Comparison of ENCODE assay signal across 8 mouse cellular contexts in the genomic region with DNA sequence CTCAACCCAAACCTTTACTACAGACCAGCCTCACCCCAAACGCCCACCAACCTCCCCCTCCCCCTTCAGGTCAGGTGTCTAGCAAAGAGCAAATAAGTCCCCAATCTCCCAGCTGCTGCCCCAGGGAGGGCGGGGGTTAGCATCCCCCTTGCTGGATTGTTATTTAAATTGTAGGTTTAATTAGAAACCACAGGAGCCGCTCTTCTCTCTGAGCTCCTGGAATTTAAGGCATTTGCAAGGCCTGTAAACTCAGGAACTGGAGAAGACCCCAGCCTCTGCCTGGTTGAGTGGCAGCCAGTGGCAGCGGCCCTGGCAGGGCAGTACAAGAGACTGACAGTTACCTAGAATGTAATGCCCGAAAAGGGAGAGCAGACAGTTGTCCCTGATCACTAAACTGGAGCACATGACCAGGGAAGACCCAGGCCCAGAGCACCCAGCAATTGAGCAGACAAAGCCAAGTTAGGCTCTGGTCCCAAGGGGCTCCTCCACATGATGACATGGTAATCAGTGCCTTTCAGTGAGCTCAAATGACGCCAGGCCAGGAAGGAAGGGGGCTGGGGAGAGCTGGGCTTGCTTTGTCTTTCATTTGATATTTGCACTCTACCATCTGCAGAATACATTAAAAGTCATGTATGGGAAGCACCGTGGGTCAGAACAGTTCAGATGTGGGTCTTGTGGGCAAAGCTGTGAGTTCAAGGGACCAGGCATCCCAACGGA. TPM values are rescaled to one million over a fixed set of nuclear protein-coding genes. Genes with fewer than 3 reads are reported as not detected.
DNase-seq lines count a peak whose midpoint lies in the region; ATAC-seq and TF ChIP-seq lines count a peak whose summit lies in the region.

No protein-coding gene starts in this region.

- no peak for ATAC-seq in midbrain, embryonic 16.5 days
- no peak for ATAC-seq in liver, embryonic 12.5 days

- H3K4me2 ChIP-seq in midbrain, embryonic 16.5 days (ENCODE audit: low read length) = no peak overlapping the region
- peak overlapping the region; percentile 2; the same call in 1 of the 2 replicates for H3K4me2 ChIP-seq in liver, embryonic 12.5 days

- TF ChIP-seq CTCF in cerebellum, adult 2 months (IDR thresholded peaks at IDR 0.05; ENCODE audit: borderline replicate concordance, insufficient read depth, low read depth, low read length) = no peak

- H3K9me3 ChIP-seq in midbrain, embryonic 10.5 days (replicated peaks) = no peaks in the 10 kb centered on the region
- no peaks in the 10 kb centered on the region for H3K9me3 ChIP-seq in midbrain, embryonic 16.5 days (replicated peaks; ENCODE audit: control insufficient read depth, low read length, poor library complexity, severe bottlenecking)
- no peaks in the 10 kb centered on the region for H3K9me3 ChIP-seq in heart, embryonic 10.5 days
- H3K9me3 ChIP-seq in liver, embryonic 12.5 days (replicated peaks) = no peaks in the 10 kb centered on the region

- H3K27me3 ChIP-seq in midbrain, embryonic 10.5 days (ENCODE audit: low read depth, poor library complexity, severe bottlenecking) = peaks cover 55% of the 10 kb centered on the region
- H3K27me3 ChIP-seq in midbrain, embryonic 16.5 days (ENCODE audit: control insufficient read depth, insufficient read depth, low read depth, low read length) = no peaks in the 10 kb centered on the region; the same call in 1 of the 2 replicates
- no peaks in the 10 kb centered on the region for H3K27me3 ChIP-seq in heart, embryonic 10.5 days (ENCODE audit: insufficient read depth, poor library complexity, severe bottlenecking)
- no peaks in the 10 kb centered on the region for H3K27me3 ChIP-seq in liver, embryonic 12.5 days (replicated peaks)
- H3K27me3 ChIP-seq in cerebellum, adult 2 months (ENCODE audit: control insufficient read depth, insufficient read depth, low read length) = no peaks in the 10 kb centered on the region; the same call in 1 of the 2 replicates

- H3K27ac ChIP-seq in midbrain, embryonic 10.5 days (replicated peaks) = peak overlapping the region; percentile 70
- H3K27ac ChIP-seq in midbrain, embryonic 16.5 days (ENCODE audit: low read length) = no peak overlapping the region
- peak overlapping the region; percentile 88 for H3K27ac ChIP-seq in heart, embryonic 10.5 days
- peak overlapping the region; percentile 62 for H3K27ac ChIP-seq in liver, embryonic 12.5 days
- H3K27ac ChIP-seq in cerebellum, adult 2 months (ENCODE audit: insufficient read depth, low read length) = no peak overlapping the region

- TF ChIP-seq POLR2A in cerebellum, adult 2 months (IDR thresholded peaks at IDR 0.05; ENCODE audit: borderline replicate concordance, insufficient read depth, low read length) = no peak

- no peaks in the 10 kb centered on the region for H3K36me3 ChIP-seq in midbrain, embryonic 10.5 days
- no peaks in the 10 kb centered on the region for H3K36me3 ChIP-seq in midbrain, embryonic 16.5 days (ENCODE audit: control insufficient read depth, insufficient read depth, low read length)
- peaks cover 17% of the 10 kb centered on the region for H3K36me3 ChIP-seq in heart, embryonic 10.5 days
- peaks cover 40% of the 10 kb centered on the region for H3K36me3 ChIP-seq in liver, embryonic 12.5 days

- 4% methylated on average over 8 of the region's 8 CpGs for WGBS in midbrain, embryonic 10.5 days
- 10% methylated on average over 8 of the region's 8 CpGs for WGBS in midbrain, embryonic 16.5 days
- WGBS in heart, embryonic 10.5 days = 9% methylated on average over 8 of the region's 8 CpGs
- WGBS in liver, embryonic 12.5 days (ENCODE audit: insufficient replicate concordance) = 58% methylated on average over 8 of the region's 8 CpGs
- WGBS in cerebellum, adult 2 months = 66% methylated on average over 8 of the region's 8 CpGs

- no peak overlapping the region; the same call in 1 of the 2 replicates for H3K4me3 ChIP-seq in midbrain, embryonic 10.5 days
- H3K4me3 ChIP-seq in midbrain, embryonic 16.5 days (ENCODE audit: low read depth, low read length) = no peak overlapping the region
- peak overlapping the region; percentile 31 for H3K4me3 ChIP-seq in heart, embryonic 10.5 days
- no peak overlapping the region for H3K4me3 ChIP-seq in liver, embryonic 12.5 days
- no peak overlapping the region for H3K4me3 ChIP-seq in cerebellum, adult 2 months (replicated peaks; ENCODE audit: insufficient read depth, low read depth, low read length)

- peaks cover 83% of the 10 kb centered on the region for H3K4me1 ChIP-seq in midbrain, embryonic 10.5 days
- H3K4me1 ChIP-seq in midbrain, embryonic 16.5 days (ENCODE audit: control insufficient read depth, insufficient read depth, low read length) = peaks cover 53% of the 10 kb centered on the region
- H3K4me1 ChIP-seq in heart, embryonic 10.5 days = peaks cover 90% of the 10 kb centered on the region
- peaks cover 100% of the 10 kb centered on the region for H3K4me1 ChIP-seq in liver, embryonic 12.5 days
- H3K4me1 ChIP-seq in cerebellum, adult 2 months (ENCODE audit: control insufficient read depth, insufficient read depth, low read length) = peaks cover 8% of the 10 kb centered on the region

- peak; percentile 48 for DNase-seq in midbrain, embryonic 10.5 days (ENCODE audit: low spot score)
- DNase-seq in heart, embryonic 10.5 days (ENCODE audit: low spot score) = no peak
- no peak for DNase-seq in cerebellum, adult 9-10 months
- DNase-seq in thymus, postnatal 4 days = no peak
- DNase-seq in cerebellum, adult 2 months = no peak
- no peak for DNase-seq in layer of hippocampus, adult 9-10 months (ENCODE audit: low spot score)

- H3K9ac ChIP-seq in midbrain, embryonic 16.5 days (ENCODE audit: low read depth, low read length) = no peak overlapping the region
- no peak overlapping the region for H3K9ac ChIP-seq in liver, embryonic 12.5 days

RNA-seq across cellular contexts. Expression of a gene that starts 42.1 kb away (rescaled TPM):
- 1.2 and 2.5 TPM in 2 replicates for polyA plus RNA-seq in midbrain, embryonic 10.5 days (2016; fragmentation: Nextera tagmentation; extraction: Ambion mirVana)
- 3.5 and 4.2 TPM in 2 replicates for polyA plus RNA-seq in midbrain, embryonic 16.5 days (2015; fragmentation: Nextera tagmentation; extraction: Ambion mirVana)
- polyA plus RNA-seq in heart, embryonic 10.5 days (2016; fragmentation: Nextera tagmentation; extraction: Ambion mirVana) = 8.2 and 8.3 TPM in 2 replicates
- polyA plus RNA-seq in liver, embryonic 12.5 days (2016; fragmentation: Nextera tagmentation; extraction: Ambion mirVana) = 8.7 and 9.9 TPM in 2 replicates
- 7.1 and 8.3 TPM in 2 replicates for polyA plus RNA-seq in cerebellum, adult 2 months (2012; rRNA removed)

Comparison
In these comparisons a context has a peak if more than half of its experiments do, and no peak if none do; other contexts are left out.
1. H3K27ac ChIP-seq: peak in midbrain, embryonic 10.5 days (single experiment), heart, embryonic 10.5 days (single experiment) and liver, embryonic 12.5 days (single experiment); none in midbrain, embryonic 16.5 days (single experiment) and cerebellum, adult 2 months (single experiment).